Mouse (Mus musculus) kidney, embryonic 14.5 days (tissue): ENCODE data around the gene Dmrtc1a. TPM values are rescaled to one million over a fixed set of nuclear protein-coding genes. Genes with fewer than 3 reads are reported as not detected.
"Not testable (repeated sequence)": the region's sequence is repeated elsewhere in the genome, so short reads cannot be mapped to it uniquely, and the experiment has no call there.

Experiments used
- ATAC-seq: fragments of 200-750 bp; cut with Nextera tagmentation; 2 replicates; pipeline ENCODE4 v1.8.0; 2017; ENCODE audit warnings: moderate number of reproducible peaks, mild to moderate bottlenecking, moderate TSS enrichment, moderate library complexity; ENCODE audit not compliant: low FRiP score, low TSS enrichment
- H3K27ac ChIP-seq: fragments of 300-500 bp; sonication (generic); 2 replicates; pipeline ENCODE4 v1.5.1; 2014; ENCODE audit warnings: low read depth, mild to moderate bottlenecking, low read length, moderate library complexity, mixed read lengths
- H3K27me3 ChIP-seq: fragments of 300-500 bp; sonication (generic); 2 replicates; pipeline ENCODE4 v1.6.1; 2014; ENCODE audit warnings: mild to moderate bottlenecking, low read length; ENCODE audit not compliant: control insufficient read depth, insufficient read depth
- H3K36me3 ChIP-seq: fragments of 300-500 bp; sonication (generic); 2 replicates; pipeline ENCODE4 v1.6.1; 2014; ENCODE audit warnings: low read length, mixed read lengths; ENCODE audit not compliant: control insufficient read depth, insufficient read depth
- H3K4me1 ChIP-seq: fragments of 300-500 bp; sonication (generic); 2 replicates; pipeline ENCODE4 v1.6.1; 2014; ENCODE audit warnings: low read length, mixed read lengths; ENCODE audit not compliant: control insufficient read depth, insufficient read depth
- H3K4me2 ChIP-seq: fragments of 300-500 bp; sonication (generic); replicated peaks from 2 replicates; pipeline ENCODE4 v1.6.1; 2014; ENCODE audit warnings: low read depth, mild to moderate bottlenecking, low read length
- H3K4me3 ChIP-seq: fragments of 300-500 bp; sonication (generic); 2 replicates; pipeline ENCODE4 v1.5.1; 2014; ENCODE audit warnings: mild to moderate bottlenecking, low read length
- H3K9ac ChIP-seq: fragments of 300-500 bp; sonication (generic); 2 replicates; pipeline ENCODE4 v1.6.1; 2014; ENCODE audit warnings: low read depth, mild to moderate bottlenecking, low read length, moderate library complexity
- H3K9me3 ChIP-seq: fragments of 300-500 bp; sonication (generic); 2 replicates; pipeline ENCODE4 v1.6.1; 2016; ENCODE audit warnings: low read length; ENCODE audit not compliant: control insufficient read depth
- WGBS: fragments of 180-500 bp; shearing (Covaris S2); extraction: QIAGEN DNeasy Blood & Tissue Kit; methylation state at CpG from one replicate; pipeline ENCODE4 v1.1.7; 2014; 5-methylcytosine and 5-hydroxymethylcytosine counted together
- polyA plus RNA-seq: library from polyadenylated mRNA; unstranded; fragments of >200 nt; fragmentation: Nextera tagmentation; extraction: Ambion mirVana; gene quantifications from 2 replicates; pipeline ENCODE4 v1.2.1, GENCODE M21; 2014

The Dmrtc1a gene
- polyA plus RNA-seq = 1.0 and 1.2 TPM in 2 replicates

DNA sequence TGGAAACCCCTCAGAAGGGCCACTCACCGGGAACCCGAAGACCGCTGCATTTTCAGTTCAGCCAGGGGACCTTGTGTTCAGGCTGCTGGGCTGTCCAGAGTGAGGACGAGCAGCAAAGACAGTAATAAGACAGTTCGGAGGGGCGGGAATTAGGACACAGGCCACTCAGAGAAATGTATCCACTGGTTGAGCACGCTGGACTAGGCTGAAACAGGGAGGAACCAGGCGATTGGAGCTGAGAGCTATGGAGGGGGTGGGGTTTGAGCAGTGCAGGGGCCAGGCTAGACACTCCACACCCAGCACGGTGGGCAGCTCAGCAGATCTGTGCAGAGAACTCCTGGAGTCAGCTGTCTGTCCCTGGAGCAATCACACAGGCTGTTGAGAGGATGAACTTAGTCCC, at the start of gene Dmrtc1a, which contains the start of gene 1700011M02Rik:
Gene Dmrtc1a, minus strand, starts transcription at position 101 of the 400 bp plus-strand sequence.
Gene 1700011M02Rik, plus strand, starts transcription at position 319 of the 400 bp plus-strand sequence.
- H3K27me3 ChIP-seq, H3K9ac ChIP-seq, H3K27ac ChIP-seq, H3K4me1 ChIP-seq, ATAC-seq, H3K4me3 ChIP-seq, H3K9me3 ChIP-seq, H3K4me2 ChIP-seq, H3K36me3 ChIP-seq: not testable (repeated sequence)
- WGBS = 87% methylated on average over 6 of the region's 9 CpGs

DNA sequence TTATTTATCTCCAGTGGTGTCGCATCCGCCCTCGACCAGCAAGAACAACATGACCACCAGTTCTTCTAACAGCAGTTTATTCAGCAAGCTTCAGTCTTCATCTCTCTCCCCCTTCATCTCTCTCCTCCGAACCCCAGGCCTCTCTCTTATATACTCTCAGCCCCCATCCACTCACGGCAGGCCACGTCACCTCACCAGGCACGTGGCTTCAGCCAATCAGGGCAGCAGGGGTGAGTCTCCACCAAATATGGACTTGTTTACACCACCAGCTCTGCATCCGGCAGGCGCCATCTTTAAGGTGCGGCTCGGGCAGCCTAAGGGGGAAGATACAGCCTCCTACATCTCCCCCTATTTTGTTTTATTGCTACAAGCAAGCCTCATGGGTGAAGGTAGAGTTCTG, 41.6 kb upstream of the Dmrtc1a start:
- not testable (repeated sequence) for H3K27ac ChIP-seq, H3K9ac ChIP-seq, H3K27me3 ChIP-seq, H3K4me3 ChIP-seq, H3K36me3 ChIP-seq, H3K4me1 ChIP-seq, H3K9me3 ChIP-seq, ATAC-seq, H3K4me2 ChIP-seq
- WGBS = 88% methylated on average over 11 of the region's 11 CpGs

DNA sequence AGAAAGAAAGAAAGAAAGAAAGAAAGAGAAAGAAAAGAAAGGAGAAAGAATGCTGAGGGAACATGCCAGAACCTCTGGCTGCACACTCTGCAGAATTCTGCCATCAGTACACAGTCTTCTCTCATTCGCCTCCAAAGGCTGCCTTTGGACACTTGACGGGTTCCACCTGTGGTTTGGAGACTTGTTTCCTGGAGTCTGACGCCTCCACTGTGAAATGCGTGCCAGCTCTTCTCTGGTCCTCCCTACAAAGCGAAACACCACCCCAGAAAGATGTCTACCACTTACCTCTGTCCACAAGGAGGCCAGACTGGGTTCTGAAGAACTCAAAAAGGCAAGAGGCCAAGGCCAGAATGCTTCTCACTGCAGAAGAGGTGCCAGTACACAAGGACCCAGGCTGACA, 28.3 kb upstream of the Dmrtc1a start:
- H3K4me1 ChIP-seq = no peaks in the 10 kb centered on the region
- H3K9ac ChIP-seq = no peak overlapping the region
- no peak for ATAC-seq
- 62% methylated on average over 5 of the region's 5 CpGs for WGBS
- no peaks in the 10 kb centered on the region for H3K9me3 ChIP-seq
- H3K4me2 ChIP-seq = no peak overlapping the region
- no peak overlapping the region for H3K27ac ChIP-seq
- H3K4me3 ChIP-seq = no peak overlapping the region
- no peaks in the 10 kb centered on the region for H3K27me3 ChIP-seq
- no peaks in the 10 kb centered on the region for H3K36me3 ChIP-seq

DNA sequence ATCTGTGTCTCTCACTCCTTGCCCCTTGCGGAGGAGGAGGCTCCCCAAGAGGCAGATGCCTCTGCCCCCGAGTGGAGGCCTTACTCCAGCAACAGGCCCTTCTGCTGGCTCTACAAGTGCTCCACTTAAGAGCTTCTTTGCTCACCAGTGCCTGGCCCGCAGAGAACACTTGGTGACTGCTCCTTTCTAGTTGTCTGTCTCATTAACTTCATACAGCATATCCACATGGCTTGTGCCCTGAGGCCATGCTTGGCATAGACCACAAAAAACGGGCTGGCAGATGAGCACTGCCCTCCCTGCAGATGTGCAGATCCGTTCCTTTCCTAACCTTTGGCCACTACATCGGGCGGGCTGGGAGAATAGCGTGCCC, 25.9 kb upstream of the Dmrtc1a start:
- Histone ChIP-seq H3K4me2 (peak overlapping the region; percentile 62), H3K27me3 (no peaks in the 10 kb centered on the region), H3K27ac (no peak overlapping the region), H3K9me3 (no peaks in the 10 kb centered on the region), H3K9ac (no peak overlapping the region), H3K4me3 (peak overlapping the region; percentile 51), H3K36me3 (no peaks in the 10 kb centered on the region), H3K4me1 (no peaks in the 10 kb centered on the region)
- 62% methylated on average over 8 of the region's 8 CpGs for WGBS
- ATAC-seq = no peak

DNA sequence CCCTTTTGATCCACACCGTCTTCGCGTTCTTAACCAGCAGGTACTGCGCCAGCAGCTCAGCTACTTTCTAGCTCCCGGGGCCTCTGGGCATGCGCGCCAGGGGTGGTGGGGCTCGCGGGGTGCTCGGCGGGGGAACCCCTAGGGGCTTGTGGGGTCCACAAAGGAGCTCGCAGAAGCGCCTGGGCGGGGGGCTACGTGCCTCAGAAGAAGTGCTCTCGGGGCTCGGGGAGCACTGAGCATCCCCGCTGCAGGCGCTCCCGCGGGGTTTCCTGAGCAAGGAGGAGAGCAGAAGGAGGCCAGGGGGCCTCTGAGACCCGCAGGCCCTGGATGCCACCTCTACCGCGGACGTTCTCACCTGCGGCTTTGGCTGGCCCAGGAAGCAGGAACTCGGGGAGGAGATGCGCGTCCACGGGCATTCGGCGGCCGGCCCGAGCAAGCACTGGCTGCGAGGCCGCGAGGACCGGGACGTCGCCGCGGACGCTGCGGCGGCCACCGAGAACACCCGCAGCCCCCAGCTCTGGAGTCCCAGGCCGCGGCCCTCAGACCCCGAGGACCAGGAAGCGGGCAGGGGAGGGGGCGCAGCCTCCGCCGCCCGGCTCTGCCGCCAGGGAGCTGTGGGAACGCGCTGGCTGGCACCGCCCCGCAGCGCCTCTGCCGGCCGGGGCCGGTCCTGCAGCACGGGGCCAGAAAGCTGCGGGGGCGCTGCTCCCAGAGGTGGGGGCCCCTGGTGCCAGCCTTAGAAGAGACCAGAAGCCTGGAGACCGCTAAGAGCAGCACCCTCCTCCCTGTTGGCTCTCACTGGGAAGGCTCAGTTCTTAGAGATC, 25.3 kb upstream of the Dmrtc1a start:
- ATAC-seq = peak; percentile 88
- Histone ChIP-seq H3K4me1 (no peaks in the 10 kb centered on the region), H3K9me3 (no peaks in the 10 kb centered on the region), H3K4me3 (peak overlapping the region; percentile 51), H3K9ac (peak overlapping the region; percentile 60), H3K36me3 (no peaks in the 10 kb centered on the region), H3K4me2 (peak overlapping the region; percentile 62), H3K27ac (no peak overlapping the region), H3K27me3 (no peaks in the 10 kb centered on the region)
- 34% methylated on average over 55 of the region's 68 CpGs for WGBS

DNA sequence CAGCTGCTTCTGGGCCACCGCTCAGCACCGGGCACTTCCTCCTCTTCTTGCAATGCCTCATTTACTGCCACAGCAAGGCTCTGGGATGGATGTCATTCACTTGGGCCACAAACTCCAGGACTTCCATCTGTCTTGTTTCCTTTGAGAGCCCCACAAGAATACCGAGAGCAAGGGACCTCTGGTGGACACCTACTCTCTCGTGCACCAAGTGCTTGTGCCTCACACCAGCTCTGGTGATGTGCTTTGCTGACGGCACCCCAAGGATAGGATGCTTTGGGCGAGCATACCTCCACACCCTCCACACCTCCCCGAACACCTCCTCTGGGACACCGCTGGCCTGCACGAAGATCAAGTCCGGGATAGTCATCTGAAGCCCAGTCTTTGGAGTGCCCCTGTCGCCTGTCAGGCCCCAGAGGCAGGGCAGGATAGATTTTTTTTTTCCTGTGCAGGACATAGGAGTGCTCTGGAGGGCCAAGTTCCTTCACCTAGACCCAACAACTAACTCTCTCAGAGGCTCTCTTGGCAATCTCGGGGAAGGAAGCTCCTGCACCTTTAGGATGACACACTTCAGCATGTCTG, 24.6 kb upstream of the Dmrtc1a start:
- Histone ChIP-seq H3K4me1 (no peaks in the 10 kb centered on the region), H3K4me3 (peak overlapping the region; percentile 51), H3K36me3 (no peaks in the 10 kb centered on the region), H3K27me3 (no peaks in the 10 kb centered on the region), H3K4me2 (peak overlapping the region; percentile 62), H3K9me3 (no peaks in the 10 kb centered on the region), H3K27ac (no peak overlapping the region), H3K9ac (no peak overlapping the region)
- 54% methylated on average over 12 of the region's 12 CpGs for WGBS
- ATAC-seq = no peak

DNA sequence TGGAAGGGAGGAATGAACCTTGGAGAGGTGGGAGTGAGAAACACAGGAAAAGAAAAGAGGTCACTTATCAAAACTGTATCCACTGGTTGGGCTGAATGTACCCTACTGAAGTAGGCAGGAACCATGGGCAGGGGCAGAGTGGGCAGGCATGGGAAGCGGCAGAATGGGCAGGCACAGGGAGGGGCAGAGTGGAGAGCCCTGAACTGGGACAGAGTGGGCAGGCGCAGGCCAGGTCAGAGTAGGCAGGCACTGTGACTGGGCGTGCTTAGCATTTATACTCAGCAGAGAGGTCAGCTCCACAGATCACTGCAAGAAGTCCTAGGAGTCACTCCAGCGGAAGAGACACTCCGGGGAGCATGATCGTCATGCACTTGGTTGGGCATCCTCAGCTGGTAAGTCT, 19.6 kb upstream of the Dmrtc1a start, which contains the start of gene 1700018G05Rik:
Gene 1700018G05Rik, plus strand, starts transcription at position 301 of the 400 bp plus-strand sequence.
- H3K4me2 ChIP-seq, H3K27ac ChIP-seq, H3K4me3 ChIP-seq, H3K9me3 ChIP-seq, H3K4me1 ChIP-seq, H3K9ac ChIP-seq, ATAC-seq, H3K36me3 ChIP-seq, H3K27me3 ChIP-seq: not testable (repeated sequence)
- 90% methylated on average over 5 of the region's 6 CpGs for WGBS

DNA sequence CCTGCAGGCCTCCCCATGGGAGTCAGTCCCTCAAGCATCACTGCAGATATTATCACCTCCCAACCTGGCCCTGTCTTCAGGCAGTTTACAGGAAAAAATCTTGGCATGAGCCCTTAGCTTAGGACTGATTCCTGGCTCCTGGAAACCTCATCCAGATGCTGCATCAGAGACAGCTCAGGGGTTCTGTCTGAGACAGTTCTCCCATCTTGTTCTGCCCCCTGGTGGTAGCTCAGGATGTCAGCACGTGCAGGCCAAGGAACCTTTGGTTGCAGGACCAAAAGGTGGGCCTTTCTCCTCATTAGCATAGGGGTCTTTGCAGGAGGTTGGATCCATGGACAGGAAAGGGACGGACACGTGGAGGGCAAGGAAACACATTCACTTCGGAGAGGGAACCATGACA, 18.2 kb upstream of the Dmrtc1a start:
- H3K27me3 ChIP-seq, H3K36me3 ChIP-seq, H3K4me2 ChIP-seq, H3K4me3 ChIP-seq, H3K9ac ChIP-seq, ATAC-seq, H3K27ac ChIP-seq, H3K9me3 ChIP-seq, H3K4me1 ChIP-seq: not testable (repeated sequence)
- WGBS = 20% methylated on average over 4 of the region's 4 CpGs

DNA sequence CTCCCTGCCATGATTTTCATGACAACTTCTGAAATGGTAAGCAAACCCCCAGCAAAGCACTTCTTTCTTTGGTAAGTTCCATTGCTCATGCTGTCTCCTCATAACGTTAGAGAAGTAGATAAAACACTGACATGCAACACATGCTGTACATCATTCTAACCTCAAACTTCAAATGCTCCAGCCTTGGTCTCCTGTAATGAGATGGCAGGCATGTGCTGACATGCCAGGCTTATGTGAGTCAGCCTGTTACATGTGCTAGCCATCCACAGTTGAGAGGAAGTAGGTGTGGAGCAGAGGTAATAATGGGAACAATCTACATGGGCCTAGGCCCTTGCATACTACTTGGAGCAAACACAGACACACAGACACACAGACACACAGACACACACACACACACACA, 6.3 kb upstream of the Dmrtc1a start:
- 74% methylated on average over 1 of the region's 1 CpGs for WGBS
- ATAC-seq = not testable (repeated sequence)

More for the DNA sequence above, 6.3 kb upstream of the Dmrtc1a start:
- not testable (repeated sequence) for H3K9ac ChIP-seq, H3K4me3 ChIP-seq, H3K4me1 ChIP-seq, H3K4me2 ChIP-seq, H3K27me3 ChIP-seq, H3K27ac ChIP-seq, H3K36me3 ChIP-seq, H3K9me3 ChIP-seq
